Mouse (Mus musculus): ENCODE results near the gene Klhdc8a. TPM values are rescaled to one million over a fixed set of nuclear protein-coding genes. Genes with fewer than 3 reads are reported as not detected.
"Not testable (repeated sequence)": the region's sequence is repeated elsewhere in the genome, so short reads cannot be mapped to it uniquely, and the experiment has no call there.

Klhdc8a gene
- polyA plus RNA-seq, 1 experiment from 2014 or later: 0.15 TPM

DNA sequence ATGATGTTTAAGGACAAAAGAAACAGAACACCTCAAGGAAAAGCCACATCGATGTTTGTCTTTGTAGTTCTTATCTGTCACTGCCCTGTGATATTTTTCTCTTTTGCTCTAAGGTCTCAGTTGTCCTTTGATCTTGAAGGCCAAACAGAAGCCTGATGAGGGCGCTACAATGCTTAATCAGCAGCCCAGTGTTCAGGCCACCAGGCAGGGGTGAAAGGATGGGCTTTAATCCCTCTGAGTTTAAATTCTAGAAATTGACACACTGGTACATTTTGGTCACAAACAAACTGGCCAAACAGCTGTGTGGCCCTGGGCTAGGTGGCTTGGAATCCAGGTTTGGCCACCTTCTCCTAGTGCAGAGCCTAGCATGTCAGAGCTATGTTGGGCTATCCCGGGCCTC is 21.7 kb upstream of the Klhdc8a start:
- Histone ChIP-seq H3K27me3 (replicated peaks) (no peaks in the 10 kb centered on the region), H3K4me3 (replicated peaks) (no peak overlapping the region), H3K9me3 (no peaks in the 10 kb centered on the region), H3K36me3 (no peaks in the 10 kb centered on the region), H3K9ac (no peak overlapping the region), H3K27ac (no peak overlapping the region), H3K4me1 (no peaks in the 10 kb centered on the region), H3K4me2 (no peak overlapping the region)
- ATAC-seq (ENCODE audit: insufficient read depth, low FRiP score, low read depth): no peak
- WGBS: 54% methylated on average over 3 of the region's 3 CpGs

DNA sequence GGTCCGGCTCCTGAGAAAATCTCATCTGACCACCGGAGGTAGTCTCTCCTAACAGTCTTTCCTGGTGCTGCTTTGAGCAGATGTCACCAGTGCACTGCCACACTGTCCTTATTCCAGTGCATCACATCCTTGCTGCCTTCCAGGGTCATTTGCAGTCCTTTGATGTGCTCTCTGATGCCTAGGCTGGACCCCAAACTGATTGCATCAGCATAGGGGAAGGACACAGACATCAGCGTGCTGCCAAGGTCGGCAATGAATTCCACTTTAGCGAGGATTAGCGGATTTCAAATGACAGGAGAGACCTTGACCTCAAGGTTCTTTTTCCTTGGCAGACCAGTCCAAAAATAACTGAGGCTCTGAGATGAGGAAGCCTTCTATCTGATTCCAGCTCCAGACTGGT is 21.3 kb upstream of the Klhdc8a start:
- no peak overlapping the region for H3K27ac ChIP-seq
- no peaks in the 10 kb centered on the region for H3K27me3 ChIP-seq (replicated peaks)
- no peak overlapping the region for H3K9ac ChIP-seq
- WGBS: 64% methylated on average over 6 of the region's 6 CpGs
- H3K4me1 ChIP-seq: no peaks in the 10 kb centered on the region
- H3K9me3 ChIP-seq: no peaks in the 10 kb centered on the region
- H3K36me3 ChIP-seq: no peaks in the 10 kb centered on the region
- no peak overlapping the region for H3K4me2 ChIP-seq
- H3K4me3 ChIP-seq (replicated peaks): no peak overlapping the region
- no peak for ATAC-seq (ENCODE audit: insufficient read depth, low FRiP score, low read depth)

DNA sequence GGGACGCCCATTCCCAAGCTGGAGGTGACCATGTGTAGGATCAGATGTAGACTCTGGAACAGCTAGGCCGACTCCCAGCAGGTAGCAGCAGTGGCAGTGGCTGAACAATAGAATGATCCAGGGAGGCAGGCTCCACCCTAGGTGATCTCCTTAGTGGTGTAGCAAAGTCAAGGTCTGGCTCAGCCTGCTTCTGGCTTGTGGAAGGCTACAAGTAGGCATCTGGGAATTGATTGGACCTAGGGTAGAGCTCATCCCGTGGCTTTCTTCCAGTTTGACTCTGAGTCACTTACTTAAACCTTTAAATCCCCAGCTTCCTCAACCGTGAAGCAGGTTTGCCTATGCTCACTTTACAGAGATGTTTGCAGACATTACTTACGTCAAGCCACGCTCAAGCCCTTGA is 17.8 kb upstream of the Klhdc8a start:
- not testable (repeated sequence) for ATAC-seq (ENCODE audit: insufficient read depth, low FRiP score, low read depth); H3K9ac ChIP-seq; H3K9me3 ChIP-seq; H3K4me3 ChIP-seq (replicated peaks); H3K4me2 ChIP-seq; H3K4me1 ChIP-seq; H3K27me3 ChIP-seq (replicated peaks); H3K36me3 ChIP-seq; H3K27ac ChIP-seq
- 58% methylated on average over 6 of the region's 6 CpGs for WGBS

DNA sequence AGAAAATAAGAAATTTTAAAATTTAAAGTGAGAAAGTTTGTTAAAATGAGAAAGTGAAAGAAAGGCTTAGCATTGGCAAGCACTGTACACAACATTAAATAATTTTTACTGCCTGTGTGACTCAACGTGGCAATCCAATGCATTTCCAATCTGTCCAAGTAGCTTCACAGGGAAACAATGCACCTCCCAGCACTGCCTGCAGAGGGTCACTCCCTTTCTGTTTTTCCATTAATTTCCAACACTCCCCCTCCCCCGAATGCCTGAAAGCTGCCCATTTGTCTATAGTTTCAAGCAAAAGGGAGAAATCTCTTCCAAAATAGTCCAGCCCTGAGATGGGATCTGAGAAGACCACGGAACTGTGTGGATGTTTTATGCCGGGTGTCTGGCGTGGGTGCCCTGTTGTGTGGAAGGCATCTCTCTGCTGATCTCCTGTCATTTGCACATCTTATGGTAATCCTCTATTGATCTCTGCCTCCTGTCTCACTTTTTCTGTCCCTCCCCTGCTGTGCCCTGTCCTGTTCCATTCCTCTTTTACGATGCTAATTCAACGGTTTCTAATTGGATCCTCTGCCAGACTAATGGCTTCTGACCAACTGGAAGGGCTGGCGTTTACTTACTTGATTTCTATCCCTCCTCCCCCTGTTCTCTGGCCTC is 16.8 kb upstream of the Klhdc8a start:
- Histone ChIP-seq H3K4me2 (no peak overlapping the region), H3K4me1 (no peaks in the 10 kb centered on the region), H3K4me3 (replicated peaks) (no peak overlapping the region), H3K9ac (no peak overlapping the region), H3K36me3 (no peaks in the 10 kb centered on the region), H3K27ac (no peak overlapping the region), H3K27me3 (replicated peaks) (no peaks in the 10 kb centered on the region), H3K9me3 (no peaks in the 10 kb centered on the region)
- WGBS: 37% methylated on average over 8 of the region's 8 CpGs
- ATAC-seq (ENCODE audit: insufficient read depth, low FRiP score, low read depth): no peak

DNA sequence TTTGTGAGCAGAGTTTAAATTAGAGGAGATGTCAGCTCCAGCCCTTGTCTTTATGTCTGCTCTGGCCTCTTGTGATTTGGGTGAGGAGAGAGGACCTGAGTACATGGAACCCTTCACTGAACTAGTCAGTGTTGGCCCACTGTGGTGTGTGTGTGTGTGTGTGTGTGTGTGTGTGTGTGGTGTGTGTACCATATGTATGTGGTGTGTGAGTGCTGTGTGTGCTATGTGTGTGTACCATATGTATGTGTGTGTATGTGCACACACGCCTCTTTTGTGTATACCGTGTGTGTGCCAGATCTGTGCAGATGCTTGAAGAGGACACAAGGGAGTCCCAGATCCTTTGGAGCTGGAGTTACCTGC is 16.3 kb upstream of the Klhdc8a start:
- WGBS: 89% methylated on average over 2 of the region's 2 CpGs
- Histone ChIP-seq H3K9me3 (no peaks in the 10 kb centered on the region), H3K9ac (no peak overlapping the region), H3K36me3 (no peaks in the 10 kb centered on the region), H3K27me3 (replicated peaks) (no peaks in the 10 kb centered on the region), H3K4me2 (no peak overlapping the region), H3K4me3 (replicated peaks) (no peak overlapping the region), H3K27ac (no peak overlapping the region), H3K4me1 (no peaks in the 10 kb centered on the region)
- no peak for ATAC-seq (ENCODE audit: insufficient read depth, low FRiP score, low read depth)

DNA sequence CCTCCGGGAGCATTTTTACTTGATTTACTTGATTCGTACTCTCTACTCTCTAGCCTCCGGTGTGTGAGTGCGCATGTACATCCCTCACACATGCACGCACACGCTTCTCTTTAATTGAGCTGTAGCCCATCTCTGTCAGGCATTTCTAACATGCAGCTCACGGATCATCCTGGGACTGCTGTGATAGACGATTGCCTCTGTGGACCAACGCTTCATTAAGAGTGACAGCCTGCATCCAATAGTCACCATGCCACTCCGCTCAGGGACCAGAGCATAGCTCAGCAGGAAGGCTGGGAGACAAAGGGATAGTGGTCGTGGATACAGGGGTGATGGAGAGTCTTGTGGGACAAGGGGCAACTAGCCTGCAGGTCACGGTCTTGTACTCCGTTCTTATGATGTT is 15.4 kb upstream of the Klhdc8a start:
- no peaks in the 10 kb centered on the region for H3K27me3 ChIP-seq (replicated peaks)
- no peak overlapping the region for H3K4me3 ChIP-seq (replicated peaks)
- 81% methylated on average over 13 of the region's 13 CpGs for WGBS
- ATAC-seq (ENCODE audit: insufficient read depth, low FRiP score, low read depth): no peak
- H3K4me2 ChIP-seq: no peak overlapping the region
- no peaks in the 10 kb centered on the region for H3K4me1 ChIP-seq
- H3K36me3 ChIP-seq: no peaks in the 10 kb centered on the region
- H3K9ac ChIP-seq: no peak overlapping the region
- H3K27ac ChIP-seq: no peak overlapping the region
- no peaks in the 10 kb centered on the region for H3K9me3 ChIP-seq

DNA sequence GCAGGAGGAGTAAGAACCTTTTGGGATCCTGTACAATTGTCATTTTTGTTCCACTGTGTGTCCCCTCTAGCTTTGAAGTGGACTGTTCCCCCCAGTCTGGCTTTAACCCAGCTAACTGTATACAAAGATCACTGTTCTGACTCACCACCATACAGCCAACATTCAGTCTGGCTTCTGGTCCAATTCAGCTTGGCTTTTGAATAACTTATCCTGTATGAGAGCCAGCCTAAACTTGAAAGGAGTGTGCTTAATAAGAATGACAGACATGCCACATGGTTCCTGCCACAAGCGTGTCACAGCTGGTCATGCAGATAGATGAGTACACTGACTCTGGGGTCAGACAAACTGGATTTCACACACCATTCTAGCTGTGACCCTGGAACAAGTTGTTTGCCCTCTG is 11.7 kb upstream of the Klhdc8a start:
- Histone ChIP-seq H3K4me3 (replicated peaks) (no peak overlapping the region), H3K4me1 (peaks cover 7% of the 10 kb centered on the region), H3K9me3 (no peaks in the 10 kb centered on the region), H3K9ac (no peak overlapping the region), H3K36me3 (no peaks in the 10 kb centered on the region), H3K4me2 (no peak overlapping the region), H3K27ac (no peak overlapping the region), H3K27me3 (replicated peaks) (no peaks in the 10 kb centered on the region)
- 68% methylated on average over 1 of the region's 1 CpGs for WGBS
- ATAC-seq (ENCODE audit: insufficient read depth, low FRiP score, low read depth): no peak

DNA sequence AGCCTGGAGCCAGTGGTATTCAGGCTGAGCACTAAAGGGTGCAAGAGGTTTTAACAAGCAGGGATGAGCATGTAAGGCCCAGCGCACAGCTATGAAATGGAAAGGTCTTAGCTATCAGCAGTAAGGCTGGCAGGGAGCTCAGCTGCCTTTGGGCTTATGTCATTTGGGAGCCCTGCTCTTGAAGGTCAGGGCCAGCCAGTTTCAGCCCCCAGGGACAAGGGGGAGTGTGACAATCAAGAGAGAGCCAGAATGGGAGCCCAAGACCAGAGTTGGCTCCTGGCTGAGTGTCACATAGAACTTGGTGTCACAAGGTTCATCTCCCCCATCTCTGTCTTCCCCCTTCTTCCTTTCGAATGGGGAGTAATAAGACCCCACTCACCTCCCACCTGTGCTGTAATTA is 11.0 kb upstream of the Klhdc8a start:
- Histone ChIP-seq H3K27me3 (replicated peaks) (no peaks in the 10 kb centered on the region), H3K4me3 (replicated peaks) (no peak overlapping the region), H3K4me2 (no peak overlapping the region), H3K4me1 (peaks cover 14% of the 10 kb centered on the region), H3K36me3 (no peaks in the 10 kb centered on the region), H3K9me3 (no peaks in the 10 kb centered on the region), H3K9ac (no peak overlapping the region), H3K27ac (no peak overlapping the region)
- ATAC-seq (ENCODE audit: insufficient read depth, low FRiP score, low read depth): no peak
- WGBS: 83% methylated on average over 2 of the region's 2 CpGs

DNA sequence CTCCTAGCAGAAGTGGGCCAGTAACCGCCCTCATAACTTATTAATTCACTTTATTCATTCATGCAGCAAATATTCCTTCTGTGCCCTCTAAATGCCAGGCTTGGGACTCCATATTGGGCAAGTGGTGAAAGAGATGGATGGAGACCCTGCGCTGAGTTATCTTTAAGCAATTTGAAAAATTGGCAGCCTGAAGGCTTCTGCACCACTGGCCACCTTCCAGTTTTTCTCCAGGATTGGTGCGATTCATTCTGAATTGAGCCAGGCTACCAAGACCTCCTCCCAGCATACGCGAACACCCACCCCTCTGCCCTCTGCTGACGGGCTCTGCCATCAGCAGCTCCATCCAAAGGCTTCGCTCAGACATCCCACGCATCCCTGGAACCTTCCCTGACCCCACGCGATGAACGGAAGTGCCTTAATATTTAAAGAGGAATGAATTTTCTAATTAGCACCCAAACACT is 10.4 kb upstream of the Klhdc8a start:
- ATAC-seq (ENCODE audit: insufficient read depth, low FRiP score, low read depth): no peak
- H3K4me2 ChIP-seq: no peak overlapping the region
- WGBS: 26% methylated on average over 11 of the region's 11 CpGs
- no peak overlapping the region for H3K4me3 ChIP-seq (replicated peaks)
- no peaks in the 10 kb centered on the region for H3K9me3 ChIP-seq
- no peak overlapping the region for H3K9ac ChIP-seq
- H3K4me1 ChIP-seq: peaks cover 18% of the 10 kb centered on the region
- H3K36me3 ChIP-seq: no peaks in the 10 kb centered on the region
- H3K27ac ChIP-seq: no peak overlapping the region
- H3K27me3 ChIP-seq (replicated peaks): no peaks in the 10 kb centered on the region

DNA sequence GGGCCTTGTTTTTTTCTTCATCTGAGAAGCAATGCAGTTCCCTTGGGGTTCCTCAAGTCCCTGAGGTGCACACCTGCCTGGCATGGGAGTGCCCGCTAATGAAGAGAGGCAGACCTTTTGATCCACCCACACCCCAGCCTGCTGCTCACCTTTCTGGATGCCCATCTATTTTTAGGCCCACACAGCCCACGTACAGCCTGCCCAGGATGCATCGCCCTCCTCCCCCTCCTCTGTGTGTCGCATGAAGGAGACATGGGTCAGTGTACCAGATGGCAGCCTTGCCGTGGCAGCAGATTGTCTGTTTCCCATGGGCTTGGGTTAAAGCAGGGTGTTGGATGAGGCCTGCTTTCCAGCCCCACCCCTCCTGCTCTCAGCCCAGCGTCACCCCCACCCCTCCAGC is 8.5 kb upstream of the Klhdc8a start:
- Histone ChIP-seq H3K4me3 (replicated peaks) (no peak overlapping the region), H3K27me3 (replicated peaks) (no peaks in the 10 kb centered on the region), H3K4me1 (peaks cover 18% of the 10 kb centered on the region), H3K27ac (no peak overlapping the region), H3K4me2 (no peak overlapping the region), H3K9ac (no peak overlapping the region), H3K9me3 (no peaks in the 10 kb centered on the region), H3K36me3 (no peaks in the 10 kb centered on the region)
- WGBS: 66% methylated on average over 6 of the region's 6 CpGs
- ATAC-seq (ENCODE audit: insufficient read depth, low FRiP score, low read depth): peak; percentile 33; the same call in 1 of the 2 replicates

DNA sequence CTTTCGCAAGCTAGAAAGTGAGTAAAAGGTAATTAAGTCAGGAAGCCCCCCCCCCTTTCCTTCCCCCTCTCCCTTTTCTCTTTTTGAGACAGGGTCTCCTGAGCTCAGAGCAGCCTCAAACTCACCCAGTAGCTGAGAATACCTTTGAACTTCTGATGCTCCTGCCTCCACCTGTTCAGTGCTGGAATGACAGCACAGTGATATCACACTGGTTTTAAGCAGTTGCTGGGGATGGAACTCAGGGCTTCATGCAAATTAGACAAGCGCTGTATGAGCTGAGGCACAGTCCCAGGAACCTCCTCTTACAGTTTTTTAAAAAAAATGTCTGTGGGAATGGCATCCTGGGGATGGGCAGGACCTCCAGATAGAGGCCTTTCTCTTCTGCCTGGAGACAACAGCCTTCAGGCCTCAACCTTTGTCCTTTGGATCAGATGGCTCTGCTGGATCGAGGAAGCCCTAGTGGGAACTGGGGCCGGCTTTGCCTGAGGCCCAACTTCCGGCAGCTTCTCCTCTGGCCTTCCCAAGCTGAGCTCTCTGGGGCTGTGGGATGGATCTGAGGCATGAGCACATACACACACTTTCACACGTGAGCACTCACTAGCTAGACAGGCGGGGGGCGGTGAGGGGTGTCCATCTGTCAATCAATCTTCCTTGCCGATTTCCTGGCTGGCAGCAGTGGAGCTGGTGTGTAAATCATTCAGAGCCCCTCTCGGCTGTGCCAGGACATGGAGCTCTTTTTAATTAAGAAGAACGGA is 7.3 kb upstream of the Klhdc8a start:
- peaks cover 18% of the 10 kb centered on the region for H3K4me1 ChIP-seq
- H3K27ac ChIP-seq: no peak overlapping the region
- no peak for ATAC-seq (ENCODE audit: insufficient read depth, low FRiP score, low read depth)

DNA sequence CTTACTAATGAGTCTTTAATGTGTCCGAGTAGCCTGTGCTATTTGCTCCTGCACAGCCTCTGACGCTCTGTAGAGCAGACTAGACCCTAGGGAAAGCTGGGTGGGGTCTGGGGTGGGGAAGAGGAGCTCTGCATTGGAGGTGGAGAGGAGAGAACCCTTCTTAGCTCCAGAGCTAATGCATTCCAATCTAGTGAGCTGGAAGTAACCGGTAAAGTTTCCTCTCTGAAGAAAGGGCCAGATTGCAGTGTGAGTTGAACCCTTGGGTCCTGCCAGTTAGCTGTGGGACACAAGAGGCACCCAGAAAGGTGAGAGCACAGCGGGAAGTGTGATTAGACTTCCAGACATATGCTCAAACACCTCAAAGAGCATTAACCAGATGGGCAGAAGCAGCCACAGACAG is 6.7 kb upstream of the Klhdc8a start:
- no peak overlapping the region for H3K4me3 ChIP-seq (replicated peaks)
- H3K4me1 ChIP-seq: peaks cover 18% of the 10 kb centered on the region

More for the DNA sequence above, 7.3 kb upstream of the Klhdc8a start:
- H3K9me3 ChIP-seq: no peaks in the 10 kb centered on the region
- H3K9ac ChIP-seq: no peak overlapping the region
- 0 out of 2 replicates have a peak, but pooled peaks cover 3% of the 10 kb centered on the region for H3K27me3 ChIP-seq (replicated peaks)
- H3K4me3 ChIP-seq (replicated peaks): no peak overlapping the region
- H3K4me2 ChIP-seq: no peak overlapping the region
- WGBS: 62% methylated on average over 11 of the region's 11 CpGs
- H3K36me3 ChIP-seq: no peaks in the 10 kb centered on the region

More for the DNA sequence above, 6.7 kb upstream of the Klhdc8a start:
- 0 out of 2 replicates have a peak, but pooled peaks cover 3% of the 10 kb centered on the region for H3K27me3 ChIP-seq (replicated peaks)
- no peak for ATAC-seq (ENCODE audit: insufficient read depth, low FRiP score, low read depth)
- no peak overlapping the region for H3K4me2 ChIP-seq
- WGBS: 36% methylated on average over 4 of the region's 4 CpGs
- no peak overlapping the region for H3K9ac ChIP-seq
- H3K36me3 ChIP-seq: no peaks in the 10 kb centered on the region
- no peaks in the 10 kb centered on the region for H3K9me3 ChIP-seq
- H3K27ac ChIP-seq: no peak overlapping the region
